Mouse (Mus musculus): ENCODE measurements at regions not wholly inside any gene's neighbourhood (a gene's known extent, or its start where the extent isn't known, plus 50 kb on each side); places are given as distances from the start of the nearest gene placed in this dataset.

DNA sequence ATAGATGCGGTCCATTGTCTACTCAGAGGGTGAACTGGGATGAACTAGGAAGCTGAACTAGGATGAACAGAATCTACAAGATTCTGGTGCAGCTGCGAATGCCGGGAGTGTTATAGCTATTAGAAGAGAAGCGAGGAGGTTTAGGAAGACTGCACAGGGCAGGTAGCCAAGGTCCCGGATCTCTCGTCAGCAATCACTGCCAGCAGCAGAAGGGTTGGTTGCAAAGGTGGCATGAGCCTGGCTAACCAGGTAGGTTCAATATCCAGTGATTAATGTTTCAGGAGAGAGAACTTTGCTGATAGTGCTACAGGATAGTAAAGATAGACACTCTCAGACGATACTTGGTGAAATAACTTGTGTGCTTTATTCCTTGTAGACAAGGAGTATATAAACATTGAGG, 257.0 kb upstream of the Dmac1 start:
- Histone ChIP-seq H3K4me2 (no peak overlapping the region), H3K9ac (no peak overlapping the region), H3K27ac (no peak overlapping the region), H3K27me3 (replicated peaks) (no peaks in the 10 kb centered on the region), H3K9me3 (no peaks in the 10 kb centered on the region), H3K36me3 (replicated peaks) (no peaks in the 10 kb centered on the region), H3K4me3 (no peak overlapping the region), H3K4me1 (no peaks in the 10 kb centered on the region)
- 93% methylated on average over 7 of the region's 7 CpGs for WGBS
- no peak for ATAC-seq (replicated peaks)

GRCm38 (mm10) chr4:75529607-75530006, 251.5 kb upstream of the Dmac1 start:
- Histone ChIP-seq H3K4me3 (no peak overlapping the region), H3K4me2 (no peak overlapping the region), H3K4me1 (no peaks in the 10 kb centered on the region), H3K27ac (no peak overlapping the region), H3K9ac (no peak overlapping the region), H3K36me3 (replicated peaks) (no peaks in the 10 kb centered on the region), H3K9me3 (no peaks in the 10 kb centered on the region), H3K27me3 (replicated peaks) (no peaks in the 10 kb centered on the region)
- ATAC-seq (replicated peaks): no peak
- 78% methylated on average over 2 of the region's 2 CpGs for WGBS

DNA sequence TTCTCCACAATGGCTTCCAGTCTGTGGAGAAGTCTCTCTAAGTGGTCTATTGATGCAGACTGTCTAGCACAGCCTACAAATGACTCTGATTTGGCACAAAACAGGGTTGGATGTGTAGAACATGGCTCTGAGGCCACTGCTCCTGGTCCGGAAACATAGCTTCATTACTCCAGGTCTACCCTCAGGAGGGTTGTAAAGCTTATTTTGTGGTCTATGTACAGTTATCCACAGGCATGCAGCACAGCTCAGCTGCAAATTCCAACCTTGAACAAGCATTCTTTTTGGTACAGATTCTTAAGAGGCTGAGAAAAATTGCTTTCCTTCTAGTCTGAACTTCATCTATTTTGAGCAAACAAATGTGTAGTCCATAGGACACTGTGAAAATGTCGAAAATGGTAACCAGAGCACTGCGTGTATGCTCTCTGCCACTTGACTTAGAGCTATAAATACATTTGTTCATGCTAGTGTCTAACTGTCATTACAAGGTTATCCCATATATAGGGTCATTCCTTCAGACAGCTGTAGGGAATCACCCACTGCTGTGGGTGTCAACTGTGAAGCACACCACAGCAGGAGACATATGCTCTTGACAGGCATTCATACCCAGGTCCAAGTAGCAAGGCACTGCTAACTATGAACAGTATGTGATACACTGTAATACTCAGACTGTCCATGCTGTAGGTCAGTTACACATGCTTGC, 239.5 kb upstream of the Dmac1 start:
- Histone ChIP-seq H3K36me3 (replicated peaks) (no peaks in the 10 kb centered on the region), H3K27ac (no peak overlapping the region), H3K9ac (no peak overlapping the region), H3K4me3 (no peak overlapping the region), H3K4me2 (no peak overlapping the region), H3K4me1 (no peaks in the 10 kb centered on the region), H3K9me3 (no peaks in the 10 kb centered on the region), H3K27me3 (replicated peaks) (no peaks in the 10 kb centered on the region)
- no peak for ATAC-seq (replicated peaks)
- WGBS: 90% methylated on average over 3 of the region's 3 CpGs

All from midbrain, embryonic 15.5 days (tissue).